Mouse (Mus musculus) lung, postnatal 25 days (tissue): Measurements from ENCODE around the gene Slc25a27.

Source experiments
- DNase-seq: peaks from one replicate; pipeline ENCODE4 v3.0.0; 2022; ENCODE audit warnings: low spot score

Gene Slc25a27

DNA sequence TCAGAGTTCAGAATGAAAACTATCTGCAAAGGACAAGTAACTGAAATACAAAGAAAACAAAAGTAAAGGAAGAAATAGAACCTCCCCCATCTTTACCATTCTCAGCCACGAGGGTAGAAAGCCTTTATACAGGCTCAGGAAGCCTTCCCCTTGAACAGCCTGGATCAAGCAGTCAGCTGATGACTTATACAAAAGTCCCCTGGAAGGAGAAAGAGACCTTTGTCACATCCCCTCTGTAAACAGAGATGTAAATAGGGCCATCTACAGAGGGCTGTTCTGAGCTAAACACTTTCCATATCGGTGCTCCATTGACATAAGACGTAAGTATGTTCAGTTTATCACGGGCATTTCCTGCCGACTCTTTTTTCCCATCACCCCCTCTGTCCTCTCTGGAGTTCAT is 20.1 kb downstream of the Slc25a27 start:
- no peak for DNase-seq

GRCm38 (mm10) chr17:43645136-43645535 is 21.9 kb downstream of the Slc25a27 start:
- DNase-seq, result no peak

GRCm38 (mm10) chr17:43644375-43644774 is 22.6 kb downstream of the Slc25a27 start:
- DNase-seq, result peak; percentile 36

DNA sequence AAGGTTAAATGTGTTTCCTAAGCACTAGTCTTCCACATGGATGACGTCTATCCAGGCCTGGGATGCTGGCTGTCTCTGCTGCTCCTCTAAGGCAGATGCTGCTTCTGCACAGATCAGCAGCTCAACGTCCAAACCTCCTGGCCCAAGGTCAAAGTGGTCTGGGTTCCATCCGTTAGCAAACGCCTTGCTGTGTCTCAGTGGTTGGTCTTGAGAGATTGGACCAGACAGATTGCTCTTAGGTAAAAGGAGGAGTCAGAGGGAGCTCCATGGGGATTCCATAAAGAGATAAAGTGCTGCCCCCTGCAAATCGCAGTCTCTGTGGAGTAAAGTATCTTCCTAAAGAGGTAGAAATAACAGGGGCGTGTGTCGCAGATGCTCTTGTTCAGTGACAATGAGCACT is 23.8 kb downstream of the Slc25a27 start:
- DNase-seq, result no peak

- no peak for DNase-seq
Observed at GRCm38 (mm10) chr17:43640825-43641224, 26.2 kb downstream of the Slc25a27 start.

DNA sequence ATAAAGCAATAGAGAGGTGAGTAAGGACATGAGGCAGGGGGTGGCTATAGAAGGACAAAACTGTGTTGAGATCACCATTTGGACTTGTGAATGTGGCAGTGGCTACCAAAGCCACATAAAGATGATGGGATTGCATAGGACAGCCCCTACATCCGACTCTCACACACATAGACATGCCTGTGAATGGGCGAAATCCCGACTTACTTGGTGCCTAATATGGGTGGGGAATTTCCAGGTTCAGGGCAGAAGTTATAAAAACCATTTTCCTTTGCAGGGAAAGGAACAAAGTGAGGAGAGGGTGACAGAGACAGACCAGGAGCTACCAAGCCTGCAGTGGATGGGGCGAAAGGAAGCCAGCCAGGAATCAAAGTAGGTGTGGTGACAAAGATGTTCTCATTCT is 29.9 kb downstream of the Slc25a27 start:
- no peak for DNase-seq

DNA sequence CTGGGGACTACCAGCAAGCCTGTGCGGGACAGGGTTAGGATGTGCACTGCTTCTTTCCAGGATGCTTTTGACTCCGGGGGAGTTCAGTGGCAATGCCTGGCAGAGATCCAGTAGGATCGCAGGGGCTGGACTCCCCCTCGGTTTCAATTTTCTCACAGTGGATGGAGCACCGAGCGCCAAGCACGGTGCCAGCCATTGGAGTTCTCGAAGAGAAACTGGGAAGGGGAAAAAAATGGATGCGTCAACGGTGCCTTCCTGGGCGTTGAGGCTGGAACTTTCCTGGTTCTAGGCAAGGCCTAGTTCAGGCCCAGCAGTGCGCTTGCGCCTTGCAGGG is 36.6 kb downstream of the Slc25a27 start:
- no peak for DNase-seq

DNA sequence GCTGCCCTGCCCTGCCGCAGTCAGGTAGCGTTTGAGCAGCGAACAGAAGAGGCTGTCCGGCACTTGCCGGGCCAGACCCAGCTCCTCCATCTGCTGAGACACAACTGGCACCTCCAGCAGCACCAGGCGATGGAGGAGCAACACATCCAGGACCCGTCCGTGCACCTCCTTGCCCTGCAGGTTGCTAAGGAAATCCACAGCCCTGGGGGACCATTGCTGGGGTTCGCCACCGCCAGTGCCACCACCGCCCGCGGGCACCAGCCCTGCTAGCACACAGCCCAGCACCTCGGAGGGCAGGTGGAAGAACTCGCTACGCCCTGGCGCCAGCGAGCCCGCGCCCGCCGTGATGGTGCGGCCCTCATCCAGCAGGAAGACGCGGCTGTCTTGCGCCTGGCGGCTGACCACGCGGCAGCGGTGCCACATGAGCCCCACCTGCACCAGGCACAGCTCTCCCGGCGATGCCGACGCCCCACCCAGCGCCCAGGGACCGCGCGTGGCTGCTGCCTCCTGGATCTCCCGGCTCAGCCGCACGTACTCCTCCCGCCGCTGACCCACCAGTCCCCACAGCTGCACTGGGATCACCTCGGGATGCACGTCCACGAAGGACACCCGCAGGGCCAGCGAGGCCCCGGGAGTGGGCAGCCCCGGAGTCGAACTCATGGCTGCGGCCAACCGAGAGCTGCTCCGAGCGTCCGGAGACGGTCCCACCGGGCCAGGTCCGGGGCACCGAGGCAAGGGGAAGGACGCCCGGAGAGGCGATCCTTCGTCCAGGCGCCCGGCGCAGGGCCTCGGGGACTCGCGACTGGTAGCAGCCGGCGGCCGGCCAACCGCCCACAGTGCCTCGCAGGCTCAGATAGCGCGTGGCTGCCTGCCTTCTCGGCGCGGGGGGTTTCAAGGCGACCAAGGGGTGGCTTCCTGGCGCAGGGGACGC is 37.3 kb downstream of the Slc25a27 start, which contains the start of gene Tdrd6:
Gene Tdrd6, minus strand, starts transcription at position 804 of the 931 bp plus-strand sequence.
- DNase-seq, result no peak

DNA sequence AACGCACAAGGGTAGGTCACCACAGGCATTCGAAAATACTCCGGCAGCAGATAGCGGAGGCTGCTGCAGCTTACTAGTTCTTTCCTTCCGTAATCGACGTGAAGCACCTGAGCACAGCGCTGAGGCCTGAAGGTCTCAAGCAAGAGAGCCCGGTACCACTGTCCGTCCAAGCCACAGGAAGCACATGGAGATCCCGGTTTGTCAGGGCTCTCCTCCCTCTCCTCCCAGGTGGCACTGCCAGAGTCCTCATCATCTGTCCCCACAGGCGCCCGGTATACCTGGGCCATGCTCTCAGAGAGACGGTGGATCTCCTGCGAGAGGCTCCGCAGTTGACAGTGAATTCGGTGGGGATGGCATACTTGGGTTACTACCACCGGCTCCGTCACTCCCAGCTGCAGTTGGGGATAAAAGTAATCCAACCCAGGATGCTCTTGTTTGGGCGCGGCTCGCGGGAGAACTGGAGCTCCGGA is 38.0 kb downstream of the Slc25a27 start:
- DNase-seq, result no peak

GRCm38 (mm10) chr17:43628246-43628645 is 38.8 kb downstream of the Slc25a27 start:
- no peak for DNase-seq

- DNase-seq, result no peak
Observed at GRCm38 (mm10) chr17:43622076-43622475, 44.9 kb downstream of the Slc25a27 start.

DNA sequence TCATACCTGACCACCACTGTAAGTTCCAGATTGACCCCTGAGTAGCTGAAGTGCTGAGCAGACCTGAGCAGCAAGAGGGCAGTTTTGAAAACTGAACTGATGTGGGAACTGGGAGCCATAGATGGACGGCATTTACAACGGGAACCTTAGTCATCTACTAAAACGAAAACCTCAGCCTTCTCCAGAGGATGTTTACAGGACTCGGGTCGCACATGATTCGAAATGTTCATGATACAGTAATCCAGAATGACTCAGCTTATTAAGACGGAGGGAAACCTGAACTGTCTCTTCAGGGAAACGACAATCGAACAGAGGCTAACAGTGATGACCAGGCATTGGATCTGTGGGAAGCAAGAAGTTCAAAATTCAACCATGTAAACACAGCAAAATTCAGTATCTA is 47.9 kb downstream of the Slc25a27 start:
- DNase-seq, result no peak

- DNase-seq, result no peak
Observed at GRCm38 (mm10) chr17:43612221-43612620, 54.8 kb downstream of the Slc25a27 start.

- peak; percentile 7 for DNase-seq
Observed at GRCm38 (mm10) chr17:43611586-43611985, 55.4 kb downstream of the Slc25a27 start.

DNA sequence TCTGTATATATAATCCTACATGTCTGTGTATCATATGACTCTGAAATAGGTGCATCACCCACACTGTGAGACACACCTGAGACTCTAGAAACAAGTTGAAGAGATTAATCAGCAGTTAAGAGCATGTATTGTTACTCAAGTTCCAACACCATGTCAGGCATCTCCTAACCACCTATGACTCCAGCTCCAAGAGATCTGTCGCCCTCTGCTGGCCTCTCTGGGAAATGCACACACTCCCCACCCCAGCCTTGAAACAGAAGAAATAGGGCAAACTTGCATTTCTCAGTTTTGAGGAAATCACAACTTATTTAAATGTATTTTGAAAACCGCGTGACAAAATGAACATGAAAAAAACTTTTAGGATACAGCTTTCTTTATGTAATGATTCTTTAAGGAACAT is 60.3 kb downstream of the Slc25a27 start:
- DNase-seq, result peak; percentile 59

DNA sequence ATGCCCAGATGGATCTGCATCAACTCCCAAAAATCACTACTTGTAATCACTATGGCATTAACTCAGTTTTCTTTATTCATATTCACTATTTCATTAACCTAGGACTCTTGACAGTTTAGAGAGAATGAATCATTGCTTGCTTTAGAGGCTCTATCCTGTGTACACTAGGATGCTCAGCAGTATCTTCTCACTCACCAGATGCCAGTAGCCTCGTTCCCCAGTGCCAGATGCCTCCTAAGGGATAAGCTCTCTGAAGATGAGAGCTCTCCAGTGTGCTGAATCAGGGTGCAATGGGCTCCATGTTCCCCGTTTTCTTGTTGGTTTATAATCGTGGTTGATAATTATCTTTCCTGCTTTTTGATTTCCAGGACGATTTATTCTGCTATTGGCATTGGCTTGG is 68.3 kb downstream of the Slc25a27 start:
- no peak for DNase-seq

DNA sequence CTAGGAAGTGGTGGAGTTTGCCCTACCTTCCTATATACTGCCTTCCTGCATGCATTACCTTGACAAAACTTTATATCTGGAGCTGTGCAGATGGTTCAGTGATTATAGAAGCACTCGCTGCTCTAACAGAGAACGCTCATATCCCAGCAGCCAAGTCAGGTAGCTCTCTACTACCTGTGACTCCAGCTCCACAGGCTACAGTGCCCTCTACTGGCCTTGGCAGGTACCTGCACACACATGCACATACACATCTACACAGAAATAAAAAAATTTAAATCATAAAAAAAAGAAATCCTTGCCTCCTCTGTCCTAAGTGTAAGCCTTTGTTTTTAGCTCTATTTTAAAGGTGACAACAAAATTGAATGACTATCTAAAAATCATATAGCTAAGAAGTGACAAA is 69.3 kb downstream of the Slc25a27 start:
- no peak for DNase-seq

DNA sequence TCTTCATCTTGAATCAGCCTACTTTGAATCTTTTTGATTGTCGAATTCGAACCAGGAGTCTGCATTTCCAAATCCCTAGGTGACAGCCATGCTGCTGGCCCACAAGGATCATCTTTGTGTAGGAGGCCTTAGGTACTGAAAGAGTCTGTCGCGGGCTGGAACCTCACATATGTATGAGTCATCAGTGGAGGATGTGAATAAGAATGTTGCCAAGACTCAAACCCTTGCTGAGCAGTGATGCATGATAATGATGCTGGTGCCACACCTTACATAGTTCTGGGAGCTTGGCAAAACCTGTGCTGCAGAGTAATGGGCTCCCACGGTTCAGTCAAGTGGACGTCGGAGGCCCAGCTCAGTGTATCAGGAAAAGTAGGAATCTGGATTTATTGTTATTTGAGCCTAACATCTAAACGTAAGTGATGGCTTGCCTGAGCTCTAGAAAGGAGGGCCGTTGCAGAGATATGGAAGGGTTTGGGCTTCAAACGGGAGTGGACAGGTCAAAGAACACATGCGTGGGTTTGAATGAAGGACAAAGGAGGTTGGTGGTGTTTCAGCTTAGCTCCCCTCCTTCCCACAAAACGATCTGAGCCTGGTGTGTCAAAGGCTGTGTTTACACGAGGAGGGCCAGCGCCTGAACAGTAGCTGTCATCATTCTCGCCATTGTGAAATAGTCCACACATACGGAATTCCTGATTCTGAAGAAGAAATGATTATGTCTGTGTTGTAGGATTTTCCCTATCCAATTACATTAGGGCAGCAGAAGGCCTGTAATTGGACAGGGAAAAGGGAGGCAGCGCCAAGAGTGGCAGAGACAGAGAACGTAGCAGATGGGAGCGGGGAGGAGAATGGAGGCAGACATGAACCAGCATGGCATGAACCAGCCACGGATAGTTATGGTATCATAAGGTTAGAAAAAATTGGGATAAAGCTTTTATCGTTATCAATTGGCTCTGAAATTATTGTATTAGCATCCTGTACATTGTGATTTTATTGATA is 74.4 kb downstream of the Slc25a27 start:
- no peak for DNase-seq
